Mouse (Mus musculus) induced T-regulatory cell, adult 2 months (primary cell): Measurements from ENCODE around the gene Defb45.

Source experiments
- DNase-seq: peaks from one replicate; pipeline ENCODE4 v3.0.0-alpha.2; 2012; ENCODE audit warnings: low read depth

Defb45 gene

GRCm38 (mm10) chr2:152599299-152599698 is at the start of gene Defb45:
TSS of gene Defb45 (minus strand) at chr2:152599399.
- no peak for DNase-seq

GRCm38 (mm10) chr2:152639406-152640113 is 40.4 kb upstream of the Defb45 start:
- no peak for DNase-seq

GRCm38 (mm10) chr2:152638865-152639264 is 39.7 kb upstream of the Defb45 start:
- no peak for DNase-seq

GRCm38 (mm10) chr2:152637381-152637780 is 38.2 kb upstream of the Defb45 start:
- no peak for DNase-seq

- no peak for DNase-seq
These were observed 37.8 kb upstream of the Defb45 start for GRCm38 (mm10) chr2:152637006-152637322.

- no peak for DNase-seq
These were observed 37.2 kb upstream of the Defb45 start for GRCm38 (mm10) chr2:152636246-152637005.

- DNase-seq, result no peak
These were observed 35.1 kb upstream of the Defb45 start for GRCm38 (mm10) chr2:152634311-152634710.

GRCm38 (mm10) chr2:152633334-152633733 is 34.1 kb upstream of the Defb45 start:
- DNase-seq, result no peak

- no peak for DNase-seq
These were observed 30.7 kb upstream of the Defb45 start for GRCm38 (mm10) chr2:152629904-152630303.

GRCm38 (mm10) chr2:152629239-152629638 is 30.0 kb upstream of the Defb45 start:
- DNase-seq, result no peak

- DNase-seq, result no peak
These were observed 28.9 kb upstream of the Defb45 start for GRCm38 (mm10) chr2:152628066-152628465.

- no peak for DNase-seq
These were observed 27.8 kb upstream of the Defb45 start, which contains the start of gene Rem1 for GRCm38 (mm10) chr2:152626774-152627591. TSS of gene Rem1 (plus strand) at chr2:152626951.

GRCm38 (mm10) chr2:152625256-152625655 is 26.1 kb upstream of the Defb45 start:
- DNase-seq, result no peak

- DNase-seq, result no peak
These were observed 25.4 kb upstream of the Defb45 start for GRCm38 (mm10) chr2:152624566-152624965.

- DNase-seq, result no peak
These were observed 23.8 kb upstream of the Defb45 start, which contains the start of gene Defb25 for GRCm38 (mm10) chr2:152622953-152623352. TSS of gene Defb25 (minus strand) at chr2:152623053.

GRCm38 (mm10) chr2:152622151-152622550 is 23.0 kb upstream of the Defb45 start:
- no peak for DNase-seq

GRCm38 (mm10) chr2:152620367-152621134 is 21.4 kb upstream of the Defb45 start:
- DNase-seq, result no peak

GRCm38 (mm10) chr2:152617374-152617773 is 18.2 kb upstream of the Defb45 start:
- peak; percentile 57 for DNase-seq

GRCm38 (mm10) chr2:152616470-152616869 is 17.3 kb upstream of the Defb45 start:
- DNase-seq, result no peak

GRCm38 (mm10) chr2:152615563-152615962 is 16.4 kb upstream of the Defb45 start:
- DNase-seq, result peak; percentile 78

- no peak for DNase-seq
These were observed 13.0 kb upstream of the Defb45 start for GRCm38 (mm10) chr2:152612193-152612592.

GRCm38 (mm10) chr2:152608719-152609118 is 9.5 kb upstream of the Defb45 start:
- no peak for DNase-seq
